Mouse (Mus musculus): ENCODE measurements around the gene Crygc.

- no peak for TF ChIP-seq CTCF (IDR thresholded peaks at IDR 0.05; ENCODE audit: borderline replicate concordance, extremely low read depth, insufficient read depth, insufficient read length)
- no peak for TF ChIP-seq POLR2A (IDR thresholded peaks at IDR 0.05; ENCODE audit: borderline replicate concordance, extremely low read depth, insufficient read depth, insufficient read length, poor library complexity, severe bottlenecking)
These were observed 31.7 kb downstream of the Crygc start for GRCm38 (mm10) chr1:65041837-65042236.

Measured in brain, embryonic 14.5 days (tissue).